Mouse (Mus musculus): ENCODE results near the gene Hba-a2. TPM values are rescaled to one million over a fixed set of nuclear protein-coding genes. Genes with fewer than 3 reads are reported as not detected.

Hba-a2 gene
- polyA plus RNA-seq, 1 experiment from 2014 or later = 6,550 TPM

- Histone ChIP-seq H3K4me3 (replicated peaks) (no peak overlapping the region), H3K4me1 (replicated peaks) (no peaks in the 10 kb centered on the region), H3K9ac (replicated peaks) (no peak overlapping the region), H3K9me3 (no peaks in the 10 kb centered on the region), H3K27ac (no peak overlapping the region), H3K27me3 (no peaks in the 10 kb centered on the region; the same call in 1 of the 2 replicates), H3K36me3 (no peaks in the 10 kb centered on the region), H3K4me2 (no peak overlapping the region)
- ATAC-seq (ENCODE audit: insufficient number of reproducible peaks, insufficient read depth, low FRiP score, low TSS enrichment, low read depth) = no peak
- WGBS = 77% methylated on average over 6 of the region's 6 CpGs
Observed at GRCm38 (mm10) chr11:32331075-32331474, 34.8 kb downstream of the Hba-a2 start.

GRCm38 (mm10) chr11:32331861-32332260 is 35.6 kb downstream of the Hba-a2 start:
- Histone ChIP-seq H3K27ac (no peak overlapping the region), H3K4me1 (replicated peaks) (no peaks in the 10 kb centered on the region), H3K4me2 (no peak overlapping the region), H3K27me3 (no peaks in the 10 kb centered on the region), H3K36me3 (no peaks in the 10 kb centered on the region), H3K4me3 (replicated peaks) (no peak overlapping the region), H3K9me3 (peaks cover 4% of the 10 kb centered on the region; the same call in 1 of the 2 replicates), H3K9ac (replicated peaks) (no peak overlapping the region)
- WGBS = 68% methylated on average over 5 of the region's 5 CpGs
- ATAC-seq (ENCODE audit: insufficient number of reproducible peaks, insufficient read depth, low FRiP score, low TSS enrichment, low read depth) = no peak

GRCm38 (mm10) chr11:32333235-32333634 is 36.9 kb downstream of the Hba-a2 start:
- 84% methylated on average over 2 of the region's 2 CpGs for WGBS
- ATAC-seq (ENCODE audit: insufficient number of reproducible peaks, insufficient read depth, low FRiP score, low TSS enrichment, low read depth) = no peak
- H3K4me2 ChIP-seq = no peak overlapping the region
- no peak overlapping the region for H3K4me3 ChIP-seq (replicated peaks)
- no peaks in the 10 kb centered on the region for H3K36me3 ChIP-seq
- H3K9me3 ChIP-seq = peaks cover 7% of the 10 kb centered on the region; the same call in 1 of the 2 replicates
- H3K27ac ChIP-seq = no peak overlapping the region
- no peaks in the 10 kb centered on the region for H3K27me3 ChIP-seq
- no peak overlapping the region for H3K9ac ChIP-seq (replicated peaks)
- H3K4me1 ChIP-seq (replicated peaks) = no peaks in the 10 kb centered on the region

GRCm38 (mm10) chr11:32336435-32336907 is 40.2 kb downstream of the Hba-a2 start:
- 89% methylated on average over 6 of the region's 6 CpGs for WGBS
- H3K4me2 ChIP-seq = no peak overlapping the region
- no peak for ATAC-seq (ENCODE audit: insufficient number of reproducible peaks, insufficient read depth, low FRiP score, low TSS enrichment, low read depth)

GRCm38 (mm10) chr11:32339131-32339531 is 42.8 kb downstream of the Hba-a2 start:
- Histone ChIP-seq H3K36me3 (no peaks in the 10 kb centered on the region), H3K27me3 (no peaks in the 10 kb centered on the region; the same call in 1 of the 2 replicates)

More at GRCm38 (mm10) chr11:32336435-32336907, 40.2 kb downstream of the Hba-a2 start:
- H3K27ac ChIP-seq = no peak overlapping the region
- H3K36me3 ChIP-seq = no peaks in the 10 kb centered on the region
- no peak overlapping the region for H3K4me3 ChIP-seq (replicated peaks)
- no peak overlapping the region for H3K9ac ChIP-seq (replicated peaks)
- H3K9me3 ChIP-seq = peaks cover 7% of the 10 kb centered on the region; the same call in 1 of the 2 replicates
- no peaks in the 10 kb centered on the region for H3K27me3 ChIP-seq
- H3K4me1 ChIP-seq (replicated peaks) = peaks cover 6% of the 10 kb centered on the region; the same call in 1 of the 2 replicates

GRCm38 (mm10) chr11:32340476-32341473 is 44.5 kb downstream of the Hba-a2 start:
- Histone ChIP-seq H3K9me3 (peaks cover 7% of the 10 kb centered on the region; the same call in 1 of the 2 replicates), H3K27ac (no peak overlapping the region), H3K4me2 (no peak overlapping the region), H3K27me3 (no peaks in the 10 kb centered on the region; the same call in 1 of the 2 replicates), H3K9ac (replicated peaks) (no peak overlapping the region), H3K4me3 (replicated peaks) (no peak overlapping the region), H3K36me3 (no peaks in the 10 kb centered on the region), H3K4me1 (replicated peaks) (peaks cover 6% of the 10 kb centered on the region; the same call in 1 of the 2 replicates)
- no peak for ATAC-seq (ENCODE audit: insufficient number of reproducible peaks, insufficient read depth, low FRiP score, low TSS enrichment, low read depth)
- WGBS = 45% methylated on average over 17 of the region's 17 CpGs

More at GRCm38 (mm10) chr11:32339131-32339531, 42.8 kb downstream of the Hba-a2 start:
- Histone ChIP-seq H3K9me3 (peaks cover 7% of the 10 kb centered on the region; the same call in 1 of the 2 replicates), H3K9ac (replicated peaks) (no peak overlapping the region), H3K4me2 (no peak overlapping the region), H3K4me1 (replicated peaks) (peaks cover 6% of the 10 kb centered on the region; the same call in 1 of the 2 replicates), H3K27ac (no peak overlapping the region), H3K4me3 (replicated peaks) (no peak overlapping the region)
- no peak for ATAC-seq (ENCODE audit: insufficient number of reproducible peaks, insufficient read depth, low FRiP score, low TSS enrichment, low read depth)
- 53% methylated on average over 2 of the region's 2 CpGs for WGBS

GRCm38 (mm10) chr11:32342770-32343191 is 46.5 kb downstream of the Hba-a2 start:
- WGBS = 8% methylated on average over 2 of the region's 2 CpGs
- no peak overlapping the region for H3K27ac ChIP-seq
- no peak for ATAC-seq (ENCODE audit: insufficient number of reproducible peaks, insufficient read depth, low FRiP score, low TSS enrichment, low read depth)
- H3K4me3 ChIP-seq (replicated peaks) = no peak overlapping the region
- no peaks in the 10 kb centered on the region for H3K9me3 ChIP-seq
- H3K36me3 ChIP-seq = no peaks in the 10 kb centered on the region
- no peak overlapping the region for H3K4me2 ChIP-seq
- H3K9ac ChIP-seq (replicated peaks) = no peak overlapping the region
- no peaks in the 10 kb centered on the region; the same call in 1 of the 2 replicates for H3K27me3 ChIP-seq
- H3K4me1 ChIP-seq (replicated peaks) = peaks cover 15% of the 10 kb centered on the region

GRCm38 (mm10) chr11:32343350-32343749 is 47.1 kb downstream of the Hba-a2 start:
- 96% methylated on average over 1 of the region's 1 CpGs for WGBS
- ATAC-seq (ENCODE audit: insufficient number of reproducible peaks, insufficient read depth, low FRiP score, low TSS enrichment, low read depth) = no peak
- Histone ChIP-seq H3K27ac (no peak overlapping the region), H3K9ac (replicated peaks) (no peak overlapping the region), H3K9me3 (no peaks in the 10 kb centered on the region), H3K4me1 (replicated peaks) (peaks cover 15% of the 10 kb centered on the region), H3K27me3 (no peaks in the 10 kb centered on the region; the same call in 1 of the 2 replicates), H3K36me3 (no peaks in the 10 kb centered on the region), H3K4me3 (replicated peaks) (no peak overlapping the region), H3K4me2 (no peak overlapping the region)

GRCm38 (mm10) chr11:32345504-32346297 is 49.4 kb downstream of the Hba-a2 start:
- no peak overlapping the region for H3K4me2 ChIP-seq
- no peak overlapping the region for H3K27ac ChIP-seq
- WGBS = 71% methylated on average over 6 of the region's 6 CpGs
- no peak for ATAC-seq (ENCODE audit: insufficient number of reproducible peaks, insufficient read depth, low FRiP score, low TSS enrichment, low read depth)
- peaks cover 32% of the 10 kb centered on the region for H3K4me1 ChIP-seq (replicated peaks)
- H3K4me3 ChIP-seq (replicated peaks) = no peak overlapping the region
- H3K9me3 ChIP-seq = no peaks in the 10 kb centered on the region
- peaks cover 5% of the 10 kb centered on the region for H3K36me3 ChIP-seq
- no peaks in the 10 kb centered on the region; the same call in 1 of the 2 replicates for H3K27me3 ChIP-seq
- H3K9ac ChIP-seq (replicated peaks) = no peak overlapping the region
